Mouse (Mus musculus): Measurements from ENCODE around the gene Cab39.

Gene Cab39

GRCm38 (mm10) chr1:85793208-85794105 lies at the start of gene Cab39:
Gene Cab39 (plus strand): TSS chr1:85793441.
- in situ Hi-C loops (cut with MboI; ENCODE audit: low sequenced_read_pairs), result no loop called here

DNA sequence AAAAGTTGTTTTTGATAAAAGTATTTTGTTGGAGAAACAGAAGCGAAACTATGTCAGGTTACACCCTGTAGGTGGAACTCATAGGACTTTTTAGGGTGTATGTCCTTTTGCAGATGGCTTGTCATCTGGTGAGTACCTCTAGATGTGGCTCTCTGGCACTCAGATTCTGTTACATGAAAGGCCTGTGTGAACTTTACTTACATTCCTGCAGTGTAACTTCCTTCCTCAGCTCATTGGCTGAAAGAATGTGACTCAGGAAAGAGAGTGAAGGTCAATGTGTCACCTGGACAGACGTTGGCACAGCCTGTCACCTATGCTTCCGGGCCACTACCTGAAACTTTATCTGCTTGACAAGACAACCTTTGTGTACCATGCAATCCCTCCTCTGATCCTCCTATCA lies 48.7 kb upstream of the Cab39 start:
- in situ Hi-C loops (cut with MboI; ENCODE audit: low sequenced_read_pairs), result no loop called here

DNA sequence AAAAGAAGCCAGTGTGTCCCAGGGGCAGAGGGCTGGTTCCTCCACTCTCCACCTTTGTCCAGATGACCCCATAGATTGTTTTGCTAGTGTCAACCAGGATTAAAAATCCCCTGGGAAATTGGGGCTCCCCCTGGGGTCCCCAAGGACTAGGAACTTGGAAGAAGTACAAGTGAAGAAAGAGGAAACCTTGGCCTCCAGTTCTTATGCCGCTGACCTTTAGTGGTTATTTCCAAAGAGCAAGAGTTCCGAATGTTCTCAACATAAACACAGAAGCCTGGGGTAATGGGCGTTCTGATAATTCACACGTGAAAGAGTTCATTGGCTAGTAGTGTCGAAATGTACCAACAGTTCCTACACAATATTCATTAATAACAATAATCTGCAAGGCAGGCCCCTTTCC lies 46.7 kb upstream of the Cab39 start:
- in situ Hi-C loops (cut with MboI; ENCODE audit: low sequenced_read_pairs), result no loop called here

GRCm38 (mm10) chr1:85749829-85750228 lies 43.4 kb upstream of the Cab39 start:
- in situ Hi-C loops (cut with MboI; ENCODE audit: low sequenced_read_pairs), result loop anchor here (5.0 kb wide), 1 partner anchor 47 kb away; no protein-coding TSS in a partner anchor

- in situ Hi-C loops (cut with MboI; ENCODE audit: low sequenced_read_pairs), result loop anchor here (5.0 kb wide), 1 partner anchor 47 kb away; no protein-coding TSS in a partner anchor
Measured at GRCm38 (mm10) chr1:85750650-85751049, 42.6 kb upstream of the Cab39 start.

GRCm38 (mm10) chr1:85751494-85751893 lies 41.7 kb upstream of the Cab39 start:
- in situ Hi-C loops (cut with MboI; ENCODE audit: low sequenced_read_pairs), result loop anchor here (5.0 kb wide), 1 partner anchor 46 kb away; no protein-coding TSS in a partner anchor

DNA sequence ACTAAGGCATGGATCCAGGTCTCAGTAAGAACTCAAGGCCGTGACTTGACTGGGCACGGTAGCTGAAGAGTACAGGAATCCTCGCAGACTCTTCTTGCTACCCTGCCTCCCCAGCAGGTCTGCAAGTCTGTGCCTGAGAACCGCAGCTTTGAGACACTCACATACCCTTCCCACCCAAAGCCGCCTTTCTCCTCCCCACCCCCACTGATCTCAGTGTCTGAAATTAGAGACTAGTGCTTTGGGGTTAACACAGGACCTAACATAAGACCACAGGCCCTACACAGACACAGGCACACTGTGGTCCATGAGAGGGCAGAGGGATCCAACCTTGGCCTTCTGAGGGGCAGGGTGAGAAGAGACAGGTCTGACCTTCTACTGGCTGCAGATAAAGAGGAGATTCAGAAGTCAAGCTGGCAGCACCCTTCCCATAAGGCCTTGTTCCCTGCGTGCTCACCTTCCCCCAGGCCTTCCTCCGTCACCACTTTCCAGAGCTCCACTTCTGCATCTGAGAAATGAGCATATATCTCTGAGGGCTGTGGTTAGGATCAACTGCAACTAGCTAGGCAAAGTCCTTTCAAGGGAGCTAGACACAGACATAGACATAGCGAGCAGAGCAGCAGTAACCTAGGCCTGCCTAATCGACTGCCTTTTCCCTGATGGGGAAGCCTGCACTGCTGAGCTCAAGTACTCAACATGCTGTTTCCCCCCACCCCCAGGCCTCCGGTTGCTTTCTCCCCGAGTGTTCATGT lies 41.1 kb upstream of the Cab39 start:
- in situ Hi-C loops (cut with MboI; ENCODE audit: low sequenced_read_pairs), result loop anchor here (5.0 kb wide), 1 partner anchor 45 kb away; no protein-coding TSS in a partner anchor

DNA sequence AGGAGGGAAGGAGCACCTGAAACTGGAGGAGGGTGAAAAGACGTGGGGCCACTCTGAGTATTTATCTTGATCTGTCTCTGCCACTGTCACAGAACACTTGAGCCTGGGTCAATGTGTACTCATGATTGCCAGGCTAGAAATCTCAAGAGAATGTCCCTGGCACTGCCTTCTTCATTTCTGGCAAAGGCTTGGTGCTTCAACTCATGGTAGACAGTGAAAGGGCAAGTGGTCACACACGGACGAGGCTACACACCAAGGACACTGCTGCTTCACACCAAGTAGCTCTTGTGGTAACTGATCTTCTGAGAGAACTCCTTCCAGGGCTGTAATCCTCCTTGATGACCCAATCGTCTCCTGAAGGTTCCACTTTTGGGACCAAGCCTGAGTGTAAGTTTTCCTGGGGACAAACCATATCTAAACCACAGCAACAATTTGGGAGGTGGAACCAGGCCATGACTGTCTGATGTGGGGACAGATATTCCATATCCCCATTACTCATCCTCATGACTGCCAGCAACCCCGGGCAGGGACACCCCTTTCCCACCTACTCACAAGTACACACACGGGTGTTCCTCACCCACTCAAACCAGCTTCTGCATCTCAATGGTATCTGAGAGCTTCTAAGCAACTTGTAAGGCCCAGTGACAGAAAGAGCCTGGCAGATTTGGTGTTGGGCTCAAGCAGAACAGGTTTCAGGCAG lies 35.6 kb upstream of the Cab39 start:
- in situ Hi-C loops (cut with MboI; ENCODE audit: low sequenced_read_pairs), result no loop called here

DNA sequence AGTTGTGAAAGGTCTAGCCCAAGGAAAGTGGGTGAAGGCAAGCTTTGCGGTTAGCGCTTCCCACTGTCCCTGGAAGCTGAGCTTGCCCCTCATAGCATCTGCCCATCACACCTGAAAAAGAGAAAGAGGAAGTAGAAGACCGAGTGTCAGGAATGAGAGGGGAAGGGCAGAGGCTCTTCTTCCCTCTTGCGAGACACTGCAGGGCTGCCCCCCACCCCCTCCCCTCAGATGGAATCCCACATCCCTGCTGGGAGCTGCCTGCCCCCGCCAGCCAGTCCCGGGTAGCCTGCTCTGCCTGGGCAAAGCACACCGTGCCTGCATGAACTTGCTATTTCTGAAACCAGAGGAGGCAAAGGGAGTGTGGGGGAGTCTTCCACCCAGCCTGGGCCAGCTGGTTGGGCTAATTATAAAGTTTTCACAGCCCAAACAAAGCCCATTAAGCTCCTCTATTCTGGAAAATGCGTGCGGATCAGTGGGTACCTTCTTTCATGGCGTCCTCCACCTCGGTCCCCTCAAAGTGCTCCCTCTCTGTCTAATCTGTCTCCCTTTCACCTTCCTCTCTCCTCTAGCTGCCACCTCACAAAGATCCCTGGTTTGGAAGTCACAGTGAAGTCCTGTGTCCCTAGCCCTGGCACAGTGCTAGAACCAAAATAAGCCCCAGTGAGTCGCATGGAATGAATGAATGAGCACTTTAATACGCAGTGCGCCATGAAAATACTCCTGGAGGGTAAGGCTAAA lies 34.8 kb upstream of the Cab39 start:
- in situ Hi-C loops (cut with MboI; ENCODE audit: low sequenced_read_pairs), result no loop called here

DNA sequence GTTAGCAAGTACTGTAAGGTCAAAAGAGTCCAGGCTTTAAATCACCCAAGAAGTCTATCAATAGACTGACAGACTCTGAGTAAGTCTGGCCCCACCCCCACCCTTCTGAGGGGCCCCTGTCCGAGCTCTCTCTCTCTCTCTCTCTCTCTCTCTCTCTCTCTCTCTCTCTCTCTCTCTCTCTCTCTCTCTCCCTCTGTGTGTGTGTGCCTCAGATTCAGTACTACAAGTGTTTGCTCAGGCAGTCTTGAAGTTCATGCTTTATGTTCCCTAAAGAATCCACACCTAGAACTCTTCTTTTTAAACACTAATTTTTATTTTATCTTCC lies 34.3 kb upstream of the Cab39 start:
- in situ Hi-C loops (cut with MboI; ENCODE audit: low sequenced_read_pairs), result no loop called here

DNA sequence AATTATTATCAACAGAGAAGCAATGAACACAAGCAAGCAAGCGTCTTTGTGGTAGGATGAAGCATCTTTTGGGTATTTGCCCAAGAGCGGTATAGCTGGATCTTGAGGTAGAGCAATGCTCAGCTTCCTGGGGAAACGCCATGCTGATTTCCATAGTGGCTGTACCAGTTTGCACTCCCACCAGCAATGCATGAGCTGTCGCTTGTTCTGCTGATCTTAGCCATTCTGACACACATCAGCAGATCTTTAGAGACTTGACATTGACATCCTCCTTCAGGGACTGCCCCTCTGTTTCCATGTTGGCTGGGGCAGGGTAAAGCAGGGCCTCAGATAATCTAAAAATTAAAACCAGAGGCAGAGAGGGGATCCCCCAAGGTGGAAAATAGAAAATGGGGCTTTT lies 31.6 kb upstream of the Cab39 start:
- in situ Hi-C loops (cut with MboI; ENCODE audit: low sequenced_read_pairs), result no loop called here

DNA sequence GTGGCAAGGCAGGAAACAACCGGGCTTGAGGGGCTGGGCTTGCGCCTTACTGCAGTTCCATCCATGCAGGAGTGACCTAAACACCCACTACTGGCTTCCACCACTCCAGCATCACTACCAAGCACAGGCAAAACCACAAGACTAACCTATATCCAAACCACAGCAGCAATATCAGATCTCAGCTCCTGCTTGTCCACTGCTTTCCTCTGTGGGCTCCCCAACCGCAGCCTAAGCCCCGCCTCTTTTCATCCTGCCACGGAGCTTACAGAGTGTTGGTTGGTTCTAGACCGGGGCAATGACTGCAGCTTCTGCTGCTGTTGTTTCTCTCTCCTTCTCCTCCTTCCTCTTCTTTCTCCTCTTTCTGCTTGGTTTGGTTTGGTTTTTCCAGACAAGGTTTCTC lies 29.9 kb upstream of the Cab39 start:
- in situ Hi-C loops (cut with MboI; ENCODE audit: low sequenced_read_pairs), result no loop called here

GRCm38 (mm10) chr1:85764291-85764690 lies 28.9 kb upstream of the Cab39 start:
- in situ Hi-C loops (cut with MboI; ENCODE audit: low sequenced_read_pairs), result no loop called here

DNA sequence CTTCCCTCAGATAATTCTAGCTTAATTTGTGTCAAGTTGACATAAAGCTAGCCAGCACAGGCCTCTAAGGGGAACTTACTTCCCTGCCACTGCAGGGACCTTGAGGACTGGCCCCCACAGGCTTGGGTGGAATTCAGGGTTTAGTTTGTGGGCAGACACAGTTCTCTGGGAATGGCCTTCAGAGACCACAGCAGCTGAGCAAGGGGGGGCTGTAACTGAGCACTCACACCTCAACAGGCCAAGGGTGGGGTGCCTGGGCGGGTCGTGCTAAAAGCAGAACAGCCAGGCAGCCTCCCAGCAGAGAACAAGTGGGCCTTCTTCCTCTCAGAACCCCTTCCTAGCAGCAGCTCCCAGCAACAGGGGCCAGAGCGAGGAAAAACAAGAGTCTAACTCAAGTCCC lies 27.1 kb upstream of the Cab39 start:
- in situ Hi-C loops (cut with MboI; ENCODE audit: low sequenced_read_pairs), result no loop called here

DNA sequence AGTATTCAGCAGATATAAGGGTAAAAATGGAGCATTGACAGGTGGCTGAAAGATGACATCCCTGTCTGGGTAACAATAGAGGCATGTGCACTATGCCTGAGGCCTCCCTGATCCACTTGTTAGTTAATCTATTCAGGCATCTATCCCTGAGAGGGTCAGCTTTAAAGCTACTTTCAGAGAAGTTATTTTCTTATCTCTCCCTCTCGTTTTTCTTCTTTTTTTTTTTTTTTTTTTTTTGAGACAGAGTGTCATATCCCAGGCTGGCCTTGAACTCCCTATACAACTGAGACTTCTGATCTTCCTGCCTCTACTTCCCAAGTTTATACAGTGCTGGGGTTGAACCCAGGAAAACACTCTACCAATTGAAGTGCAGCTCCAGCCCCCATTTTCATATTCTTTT lies 25.5 kb upstream of the Cab39 start:
- in situ Hi-C loops (cut with MboI; ENCODE audit: low sequenced_read_pairs), result no loop called here

- in situ Hi-C loops (cut with MboI; ENCODE audit: low sequenced_read_pairs), result no loop called here
Measured at GRCm38 (mm10) chr1:85771976-85772375, 21.3 kb upstream of the Cab39 start.

GRCm38 (mm10) chr1:85775136-85775535 lies 18.1 kb upstream of the Cab39 start:
- in situ Hi-C loops (cut with MboI; ENCODE audit: low sequenced_read_pairs), result no loop called here

GRCm38 (mm10) chr1:85776154-85776553 lies 17.1 kb upstream of the Cab39 start:
- in situ Hi-C loops (cut with MboI; ENCODE audit: low sequenced_read_pairs), result no loop called here

DNA sequence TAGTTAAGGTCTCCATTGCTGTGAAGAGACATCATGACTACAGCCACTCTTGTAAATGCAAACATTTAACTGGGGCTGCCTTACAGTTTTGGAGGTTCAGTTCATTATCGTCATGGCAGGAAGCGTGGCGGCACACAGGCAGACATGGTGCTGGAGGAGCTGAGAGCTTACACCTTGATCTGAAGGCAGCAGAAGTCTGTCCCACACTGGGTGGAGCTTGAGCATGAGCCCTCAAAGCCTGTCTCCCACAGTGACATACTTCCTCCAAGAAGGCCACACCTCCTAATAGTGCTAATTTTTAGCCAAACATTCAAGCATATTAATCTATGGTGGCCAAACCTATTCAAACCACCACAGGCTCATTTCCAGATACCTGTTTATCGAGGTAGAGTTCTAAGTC lies 14.8 kb upstream of the Cab39 start, which contains the start of gene A630001G21Rik:
Gene A630001G21Rik (minus strand): TSS at position 208 of the 400 bp plus-strand sequence.
- in situ Hi-C loops (cut with MboI; ENCODE audit: low sequenced_read_pairs), result no loop called here

- in situ Hi-C loops (cut with MboI; ENCODE audit: low sequenced_read_pairs), result no loop called here
Measured at GRCm38 (mm10) chr1:85779012-85779411, 14.2 kb upstream of the Cab39 start.

Measured in CH12F3 (cell line).